Mouse (Mus musculus) naive thymus-derived CD4-positive, alpha-beta T cell, adult 2 months (primary cell): ENCODE measurements at regions not wholly inside any gene's neighbourhood (a gene's known extent, or its start where the extent isn't known, plus 50 kb on each side); places are given as distances from the start of the nearest gene placed in this dataset.

Experiments
- DNase-seq: peaks from one replicate; pipeline ENCODE4 v3.0.0-alpha.2; 2011; ENCODE audit warnings: low read depth

DNA sequence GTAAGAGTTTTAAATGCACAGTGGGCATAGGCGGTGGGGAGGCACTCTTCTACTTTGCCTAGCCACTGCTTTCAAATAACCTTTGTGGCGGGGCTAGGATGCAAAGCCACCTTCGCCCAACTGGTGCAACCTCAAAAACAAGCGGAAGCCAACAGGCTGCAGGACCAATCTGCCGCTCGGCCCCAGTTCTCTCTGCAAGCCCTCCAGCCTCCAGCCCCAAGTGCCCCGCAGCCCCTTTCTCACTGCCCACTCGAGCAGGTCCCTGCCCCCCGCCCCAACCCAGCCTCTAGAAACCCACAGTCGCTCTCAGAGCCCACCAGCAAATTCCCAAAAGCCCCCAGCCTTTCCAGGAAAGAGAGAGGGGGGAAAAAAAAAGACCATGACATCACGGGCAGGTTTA lies 89.6 kb upstream of the Ssbp2 start:
- DNase-seq, result peak; percentile 68

DNA sequence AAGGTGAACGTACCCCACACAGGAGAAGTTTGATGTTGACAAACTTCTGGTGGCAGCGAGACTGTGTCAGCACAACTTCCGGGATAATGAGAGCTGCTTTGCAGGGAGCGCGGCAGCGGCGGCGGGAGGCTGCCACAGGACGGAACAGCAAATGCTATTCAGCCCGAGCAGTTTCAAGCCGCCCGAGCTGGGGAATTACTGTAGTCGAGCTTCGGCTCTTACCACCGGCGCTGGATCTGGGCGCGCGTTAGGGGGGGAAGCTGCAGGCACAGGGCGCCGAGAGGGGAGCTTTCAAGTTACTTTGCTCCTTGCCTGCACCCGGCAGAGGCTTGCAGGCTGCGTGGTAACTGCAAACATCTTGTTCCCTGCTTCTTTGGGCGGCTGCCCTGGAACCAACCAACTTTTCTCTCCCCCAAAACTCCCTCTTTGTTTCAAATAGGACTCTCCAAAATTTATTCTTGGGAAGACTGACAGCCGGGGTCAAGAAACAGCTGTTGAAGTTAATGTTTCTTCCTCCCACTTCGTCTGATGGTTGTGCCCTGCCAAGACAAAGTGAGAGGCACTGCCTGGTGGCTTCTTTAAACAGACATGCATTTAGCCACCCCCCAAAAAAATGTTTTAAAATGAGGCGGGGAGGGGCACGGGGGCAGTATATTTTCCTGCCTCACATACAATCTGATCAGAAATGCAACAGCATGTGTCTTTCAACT lies 89.0 kb upstream of the Ssbp2 start:
- DNase-seq, result peak; percentile 93

DNA sequence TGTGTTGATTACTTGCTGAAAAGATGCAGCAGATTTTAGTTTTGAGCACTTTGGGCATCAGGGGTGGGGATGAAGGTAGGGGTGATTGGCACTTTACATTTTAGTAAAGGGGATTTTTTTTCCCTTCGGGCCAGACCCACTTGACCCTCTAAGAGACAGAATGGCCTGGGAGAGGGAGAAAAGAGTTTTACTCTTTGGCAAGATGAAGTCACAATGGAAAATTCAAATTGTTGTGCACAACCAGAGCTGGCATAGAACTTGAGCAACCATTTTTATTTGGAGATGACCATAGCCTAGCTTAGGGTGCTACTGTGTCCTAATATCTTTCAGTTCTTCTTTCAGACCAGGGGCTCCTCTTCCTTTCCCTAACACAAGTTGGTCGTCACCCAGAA lies 88.5 kb upstream of the Ssbp2 start:
- no peak for DNase-seq

DNA sequence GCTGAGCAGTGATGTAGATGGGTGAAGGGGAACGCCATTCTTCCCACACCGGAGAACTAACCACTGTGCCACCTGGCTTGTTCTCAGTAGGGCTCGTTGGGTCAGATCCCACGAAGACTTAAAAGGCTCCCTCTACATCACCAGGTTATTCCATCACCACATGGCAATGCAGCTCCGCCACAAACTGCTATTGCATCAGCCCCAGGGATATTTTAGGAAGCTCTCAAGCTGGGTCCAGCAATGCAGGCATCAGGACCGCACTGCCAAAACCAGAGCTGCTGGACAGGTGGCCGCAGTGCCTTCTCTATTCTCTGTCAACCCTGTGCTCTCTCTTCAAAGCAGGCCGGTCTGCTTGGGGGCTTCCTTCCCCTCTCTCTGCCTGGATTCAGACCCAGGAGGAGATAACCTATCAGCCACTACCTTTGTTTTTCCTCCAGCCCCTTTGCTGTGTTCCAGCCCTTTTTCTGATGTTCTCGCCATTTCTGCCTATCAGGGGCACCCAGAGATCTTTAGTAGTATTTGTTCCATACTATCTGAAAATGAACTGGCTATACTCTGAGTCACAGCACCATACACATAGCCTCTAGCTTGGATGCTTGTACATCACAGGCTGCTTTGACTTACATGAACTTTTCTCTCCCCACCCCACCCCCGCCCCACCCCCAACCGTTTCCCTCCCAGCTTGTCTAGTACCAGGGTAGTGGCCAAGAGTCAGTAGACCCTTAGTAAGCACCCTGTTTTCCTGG lies 87.8 kb upstream of the Ssbp2 start:
- no peak for DNase-seq

DNA sequence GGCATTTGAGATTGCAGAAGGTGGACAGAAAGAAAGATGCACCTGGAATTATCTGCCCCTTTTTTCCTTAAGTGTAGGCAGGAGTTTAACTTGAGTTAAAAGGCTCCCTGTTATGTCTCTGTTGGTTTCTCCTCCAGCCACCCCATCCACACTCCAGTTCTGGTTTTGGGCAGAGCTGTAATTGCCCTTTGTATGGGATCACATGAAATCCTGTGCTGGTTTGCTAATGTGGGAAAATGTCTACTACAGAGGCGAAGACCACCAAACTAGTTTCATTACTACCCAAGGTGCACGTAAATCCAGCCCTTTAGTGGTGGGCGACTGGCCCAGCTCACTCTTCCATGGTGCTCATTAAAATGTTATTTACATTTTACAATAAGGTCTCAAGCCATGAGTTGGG lies 85.9 kb upstream of the Ssbp2 start:
- no peak for DNase-seq

DNA sequence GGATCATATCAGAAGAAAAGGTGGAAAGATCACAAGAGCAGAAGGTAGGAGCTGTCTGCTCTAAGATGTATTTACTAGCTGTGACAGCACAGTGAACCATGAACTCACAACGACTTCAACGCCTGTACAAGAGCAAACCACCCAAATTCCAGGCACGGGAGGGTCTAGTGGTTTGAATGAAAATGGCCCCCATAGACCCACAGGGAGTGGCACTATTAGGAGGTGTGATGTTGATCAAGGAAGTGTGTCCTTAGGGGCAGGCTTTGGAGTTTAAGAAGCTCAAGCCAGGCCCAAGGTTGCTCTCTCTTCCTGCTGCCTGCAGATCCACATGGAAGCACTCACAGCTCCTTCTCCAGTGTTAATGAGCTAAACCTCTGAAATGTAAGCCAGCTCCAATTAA lies 83.5 kb upstream of the Ssbp2 start:
- DNase-seq, result no peak

DNA sequence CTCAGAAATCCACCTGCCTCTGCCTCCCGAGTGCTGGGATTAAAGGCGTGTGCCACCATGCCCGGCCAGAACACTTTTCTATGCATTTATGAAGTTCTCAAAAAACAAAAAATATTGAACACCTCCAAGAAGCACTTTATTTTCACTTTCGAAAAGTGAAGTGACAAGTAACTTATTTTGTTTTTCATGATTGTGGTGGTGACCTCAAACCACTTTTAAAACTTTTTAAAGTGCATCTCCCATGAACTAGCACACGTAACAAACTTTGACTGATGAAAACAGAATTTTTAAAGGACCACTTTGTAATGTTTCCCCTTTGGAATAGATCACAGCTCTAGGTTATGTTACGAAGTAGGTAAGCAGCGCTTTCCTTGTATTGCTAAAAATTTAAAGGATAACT lies 82.7 kb upstream of the Ssbp2 start:
- peak; percentile 30 for DNase-seq

DNA sequence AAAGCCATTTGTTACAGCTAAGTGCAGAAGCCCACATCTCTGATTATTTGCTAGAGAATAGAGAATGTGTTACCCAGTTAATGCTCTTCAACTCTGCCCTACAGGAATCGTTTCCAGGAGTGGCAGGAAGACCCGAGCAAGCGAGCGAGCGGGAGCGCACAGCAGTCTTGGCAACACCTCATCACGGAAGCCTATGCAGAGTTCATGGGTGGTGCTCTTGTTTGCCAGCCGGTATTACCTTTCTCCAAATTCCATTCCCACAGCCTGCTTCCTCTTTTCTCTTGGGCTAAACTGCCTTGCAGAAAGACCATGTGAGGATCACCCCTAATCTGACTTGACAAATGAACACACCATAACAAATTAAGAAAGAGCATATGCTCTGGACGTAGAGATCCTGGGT lies 82.1 kb upstream of the Ssbp2 start:
- DNase-seq, result no peak

DNA sequence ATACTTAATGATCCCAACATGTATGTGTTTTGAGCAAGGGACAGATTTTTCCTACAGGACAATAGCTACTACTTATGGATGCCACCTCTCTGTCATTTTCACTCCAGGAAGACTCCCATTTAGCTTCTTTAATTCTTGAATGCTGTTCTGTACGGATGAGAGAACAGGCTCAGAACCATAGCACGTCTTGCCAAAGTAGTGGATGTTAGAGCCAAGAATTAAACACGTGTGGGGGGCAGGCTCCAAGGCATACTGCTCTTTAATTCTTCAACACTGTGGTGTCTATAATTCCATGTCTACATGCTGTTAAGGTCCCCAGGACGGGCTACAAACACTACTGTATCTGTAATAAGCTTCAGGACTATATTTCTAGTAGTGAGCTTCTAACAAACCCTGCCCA lies 74.7 kb upstream of the Ssbp2 start:
- DNase-seq, result no peak

DNA sequence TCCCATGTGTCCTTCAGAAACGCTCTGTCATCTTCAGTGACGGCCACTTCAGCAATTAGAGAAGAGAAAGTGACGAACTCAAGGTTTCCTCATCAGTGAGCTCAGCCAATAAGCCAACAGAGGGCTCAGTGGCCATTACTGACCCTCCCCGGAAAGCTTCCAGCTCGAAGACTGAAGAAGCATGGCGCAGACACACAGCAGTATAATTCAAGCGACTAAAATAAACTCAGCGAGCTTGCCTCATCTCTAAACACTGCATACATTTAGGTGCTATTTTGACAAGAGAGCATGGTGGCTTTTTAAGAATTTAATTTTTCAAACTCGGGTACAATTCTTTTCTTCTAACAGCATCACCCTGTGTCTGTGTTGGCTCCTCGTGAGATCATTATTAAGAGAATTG lies 72.2 kb upstream of the Ssbp2 start:
- no peak for DNase-seq

DNA sequence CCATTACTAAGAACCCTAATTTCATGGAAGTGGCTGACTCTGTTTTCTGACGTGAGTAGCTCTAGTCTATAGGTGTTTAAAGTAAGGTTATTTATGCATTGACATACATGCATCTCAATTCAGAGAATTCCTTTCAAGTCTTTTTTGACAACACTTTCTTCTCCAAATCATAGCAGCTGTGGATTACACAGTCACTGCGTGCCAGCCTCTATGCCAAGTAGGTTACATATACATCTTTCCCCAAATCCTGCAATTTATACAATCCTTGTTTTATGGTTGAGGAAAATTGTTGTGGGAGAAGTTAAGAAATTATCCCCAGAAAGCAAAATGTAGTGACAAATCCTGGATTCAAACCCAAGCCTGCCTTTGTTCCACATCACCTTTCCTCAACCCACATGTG lies 56.5 kb upstream of the Ssbp2 start:
- DNase-seq, result no peak

DNA sequence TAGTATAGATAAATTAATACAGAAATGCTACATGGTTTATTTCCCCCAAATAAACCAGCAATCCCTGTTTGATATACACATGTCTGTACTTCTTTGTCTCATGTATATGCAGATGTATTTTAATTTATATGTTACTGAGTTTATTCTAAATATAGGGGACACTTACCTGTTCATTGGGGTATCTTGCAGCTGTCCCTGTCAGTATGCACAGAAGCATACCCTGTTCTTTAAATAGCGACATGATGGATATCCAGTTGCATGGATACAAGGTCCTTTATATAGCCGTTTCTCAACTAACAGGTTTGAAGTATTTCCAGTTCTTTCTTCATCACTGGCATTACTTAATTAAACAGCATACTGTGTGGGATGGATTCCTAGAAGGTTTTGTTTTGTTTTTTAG lies 55.1 kb upstream of the Ssbp2 start:
- no peak for DNase-seq

DNA sequence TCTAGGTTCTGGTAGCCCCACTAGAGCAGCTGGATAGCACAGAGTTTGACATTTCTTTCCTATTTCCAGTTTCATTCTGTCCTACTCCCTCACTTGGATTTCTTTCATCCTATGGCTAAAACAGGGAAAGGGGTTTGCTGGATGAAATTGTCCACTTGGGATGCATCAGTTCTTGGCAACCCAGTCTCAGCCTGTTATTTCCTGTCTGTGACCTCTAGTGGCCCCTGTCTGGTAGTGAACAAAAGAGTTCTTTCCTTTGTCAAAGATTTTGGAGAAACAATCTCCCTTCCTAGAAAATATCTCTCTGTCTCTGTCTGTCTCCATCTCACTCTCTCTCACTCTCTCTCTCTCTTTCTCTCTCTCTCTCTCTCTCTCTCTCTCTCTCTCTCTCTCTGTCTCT lies 50.0 kb upstream of the Ssbp2 start:
- DNase-seq, result peak; percentile 18
